Mouse (Mus musculus) layer of hippocampus, postnatal 10 days (tissue): ENCODE results near the gene Kalrn. TPM values are rescaled to one million over a fixed set of nuclear protein-coding genes. Genes with fewer than 3 reads are reported as not detected.
A peak's percentile ranks its signal among the peaks of the same experiment; 100 is the strongest.

ENCODE experiments used
- DNase-seq, 2 experiments: peaks; one replicate each; pipeline ENCODE4 v3.0.0; 2021; ENCODE audit warnings: low spot score in 2 of 2
- total RNA-seq, 2 experiments: library from RNA; stranded (reverse); gene quantifications; 2 replicates each; pipeline ENCODE4 v1.2.3; 2021

Kalrn gene
- total RNA-seq, 2 experiments from 2014 or later = 312 to 341 TPM

DNA sequence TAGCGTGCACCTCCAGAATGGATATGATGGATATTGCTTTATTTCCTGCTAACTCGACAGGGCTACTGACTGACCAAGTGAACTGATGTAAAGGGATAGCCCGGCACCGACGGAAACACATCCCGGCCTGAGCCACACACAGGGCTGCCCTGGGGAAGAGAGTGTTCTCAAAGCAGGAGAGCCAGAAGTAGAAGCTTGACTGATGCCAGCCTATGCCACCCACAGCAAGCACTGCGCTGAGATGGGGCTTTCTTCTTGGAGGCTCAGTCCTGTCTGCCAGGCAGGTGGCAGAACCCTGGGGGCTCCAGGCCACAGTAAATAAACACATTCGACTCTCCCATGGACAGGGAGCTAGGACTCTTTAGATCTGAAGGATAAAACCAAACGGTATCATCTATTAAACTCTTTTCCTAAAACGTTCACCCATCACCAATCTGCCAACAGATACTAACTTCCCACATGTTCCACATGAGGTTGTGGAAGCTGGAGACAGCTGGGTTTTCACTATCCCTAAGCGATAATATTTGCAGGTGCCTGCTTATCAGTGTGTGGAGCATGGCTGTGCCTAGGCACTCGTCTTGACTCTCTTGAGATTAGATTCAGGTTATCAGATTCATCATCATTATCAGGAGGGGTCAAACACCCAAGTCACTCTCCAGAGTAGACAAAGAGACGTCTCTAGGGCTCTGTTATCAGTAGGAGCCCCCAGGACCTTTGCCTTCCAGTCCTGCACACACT lies 526.9 kb downstream of the Kalrn start:
- no peak for DNase-seq

- no peak for DNase-seq
These were observed 528.8 kb downstream of the Kalrn start for GRCm38 (mm10) chr16:34044539-34044938.

GRCm38 (mm10) chr16:34043048-34043795 lies 530.1 kb downstream of the Kalrn start:
- DNase-seq = peak in 1 of 2 experiments; percentile 35

DNA sequence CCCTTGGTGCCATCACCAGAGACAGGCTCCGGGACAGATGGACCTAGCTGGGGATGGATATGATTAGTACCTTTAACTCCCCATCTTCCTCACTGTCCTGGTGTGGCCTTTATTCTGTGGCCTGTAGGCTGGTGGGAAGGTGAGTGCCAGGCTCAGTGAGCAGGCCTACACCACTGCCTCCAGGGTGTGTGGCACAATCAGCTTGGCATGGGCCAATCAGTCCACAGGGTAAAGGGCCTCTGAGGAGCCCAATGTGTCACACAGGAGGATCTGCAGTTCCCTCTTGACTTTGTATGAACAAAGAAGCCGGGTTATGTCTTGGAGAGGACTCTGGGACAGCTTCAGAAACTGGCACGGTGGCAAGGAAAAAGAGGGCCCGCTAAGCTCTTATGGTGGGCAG lies 530.7 kb downstream of the Kalrn start:
- no peak for DNase-seq

- no peak for DNase-seq
These were observed 533.1 kb downstream of the Kalrn start for GRCm38 (mm10) chr16:34040276-34040675.

DNA sequence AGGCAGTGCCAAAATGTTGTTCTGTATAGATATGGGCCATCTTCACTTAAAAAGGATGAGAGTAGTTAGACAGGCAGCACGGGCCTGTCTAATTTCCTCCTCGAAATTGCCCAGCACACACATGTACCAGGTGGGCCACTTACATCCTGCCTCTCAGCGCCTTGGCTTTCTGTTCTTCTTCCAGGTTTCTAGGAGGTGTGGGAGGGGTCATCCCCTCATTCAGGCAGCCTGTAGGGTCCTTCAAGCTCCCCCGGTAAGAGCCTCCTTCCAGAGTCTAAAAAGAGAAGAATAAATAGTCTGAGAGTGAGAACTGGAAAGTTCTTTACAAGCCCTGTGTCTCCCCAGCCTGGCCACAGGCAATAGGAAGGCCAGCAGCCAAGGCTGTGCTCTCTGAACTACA lies 533.6 kb downstream of the Kalrn start:
- DNase-seq = no peak

GRCm38 (mm10) chr16:34036327-34037047 lies 536.8 kb downstream of the Kalrn start:
- DNase-seq = no peak

- no peak for DNase-seq
These were observed 537.6 kb downstream of the Kalrn start for GRCm38 (mm10) chr16:34035780-34036179.

GRCm38 (mm10) chr16:34034267-34034666 lies 539.1 kb downstream of the Kalrn start:
- no peak for DNase-seq

- DNase-seq = no peak
These were observed 541.2 kb downstream of the Kalrn start for GRCm38 (mm10) chr16:34032011-34032645.

DNA sequence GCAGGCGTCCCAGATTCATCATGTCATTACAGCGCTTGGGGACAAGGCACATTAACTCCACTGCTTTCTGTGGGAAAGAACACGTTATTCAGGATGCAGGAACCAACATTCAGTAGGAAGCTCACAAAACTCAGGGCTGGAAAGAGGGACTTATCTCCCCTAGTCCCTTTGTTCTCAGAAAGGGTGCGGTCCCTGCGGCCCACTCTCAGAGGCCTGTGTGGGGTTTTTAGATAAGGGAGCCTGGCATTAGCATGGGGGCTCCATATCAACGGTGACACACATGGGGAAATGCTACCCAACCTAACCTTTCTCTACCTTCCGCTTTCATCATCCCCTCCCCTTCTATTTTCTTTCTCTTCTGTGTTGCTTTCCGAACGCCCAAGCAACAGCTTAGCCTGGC lies 541.8 kb downstream of the Kalrn start:
- DNase-seq = no peak

DNA sequence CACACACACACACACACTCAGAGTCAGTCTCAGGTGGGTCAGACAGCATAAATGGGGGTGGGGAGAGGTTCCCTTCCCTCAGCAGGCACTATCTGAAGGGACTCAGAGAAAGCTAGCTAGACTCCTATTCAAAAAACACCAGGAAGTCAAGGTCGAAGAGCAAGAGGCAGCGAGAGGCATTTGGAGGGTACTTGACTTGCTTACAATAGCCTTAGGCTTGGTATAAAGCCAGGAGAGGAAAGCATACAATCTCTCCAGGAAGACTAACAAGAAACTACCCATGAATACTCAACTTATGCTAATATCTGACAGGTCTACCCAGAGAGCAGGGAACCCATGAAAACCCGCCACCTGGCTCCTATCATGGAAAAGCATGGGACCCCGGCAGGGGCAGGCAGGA lies 543.0 kb downstream of the Kalrn start:
- no peak for DNase-seq

GRCm38 (mm10) chr16:34029790-34030189 lies 543.5 kb downstream of the Kalrn start:
- no peak for DNase-seq

- DNase-seq = no peak
These were observed 556.1 kb downstream of the Kalrn start for GRCm38 (mm10) chr16:34017241-34017640.

DNA sequence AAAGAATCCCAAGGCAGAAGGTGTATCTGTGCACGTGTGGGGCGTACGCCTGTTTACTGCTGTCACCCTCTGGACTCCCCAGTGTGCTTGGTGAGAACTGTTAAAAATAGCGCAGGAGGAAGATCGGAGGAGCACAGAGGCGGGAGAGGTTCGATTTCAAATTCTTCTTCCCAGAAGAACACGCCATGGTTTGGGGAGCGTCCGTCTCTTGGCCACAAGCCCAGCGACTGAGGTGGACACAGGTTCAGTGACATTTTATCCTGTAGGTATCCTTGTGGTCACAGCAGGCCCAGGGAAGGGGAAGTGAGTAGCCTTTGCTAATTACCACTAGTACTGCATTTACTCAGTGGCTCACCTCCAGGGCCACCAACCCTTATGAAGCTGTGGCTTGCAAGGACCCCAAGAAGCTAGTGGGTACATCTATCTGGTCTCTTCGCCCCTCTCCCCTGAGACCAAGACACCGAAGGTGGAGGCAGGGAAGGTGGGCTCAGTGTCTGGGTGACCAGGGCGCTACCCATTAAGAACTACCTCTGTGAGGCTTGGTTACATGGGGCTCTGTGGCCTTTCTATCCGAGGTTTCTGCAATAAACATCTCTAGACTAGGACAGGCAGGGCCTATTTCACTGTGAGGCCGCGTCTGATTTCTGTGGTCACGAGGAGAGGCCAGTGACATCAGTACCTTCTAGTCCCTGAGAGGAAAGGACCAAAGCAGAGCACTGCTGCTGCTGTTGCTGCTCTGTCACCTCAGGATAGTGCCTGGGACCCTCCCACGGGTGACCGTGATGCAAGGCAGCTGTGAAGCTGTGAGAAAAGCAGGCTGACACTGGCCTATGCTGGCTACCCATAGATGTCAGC lies 561.1 kb downstream of the Kalrn start:
- DNase-seq = no peak

- DNase-seq = no peak
These were observed 563.8 kb downstream of the Kalrn start for GRCm38 (mm10) chr16:34009567-34009966.

DNA sequence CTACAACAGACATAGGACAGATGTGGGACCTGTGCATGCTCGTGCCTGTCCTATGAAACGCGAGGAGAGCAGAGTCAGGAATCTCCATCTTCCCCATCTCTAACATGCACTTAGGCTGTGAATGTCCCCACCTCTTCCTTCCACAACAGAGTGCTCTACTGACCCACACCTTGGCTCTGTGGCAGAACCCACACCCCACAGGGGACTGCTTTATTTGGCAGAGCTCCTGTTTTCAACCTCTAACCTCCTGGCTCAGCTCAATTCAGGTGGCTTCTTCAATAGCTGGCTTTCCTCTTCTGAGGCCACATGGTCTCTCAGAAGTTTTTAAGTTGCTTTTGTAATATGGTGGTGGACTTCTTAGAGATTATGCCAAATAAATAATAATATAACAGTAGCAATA lies 567.3 kb downstream of the Kalrn start:
- DNase-seq = no peak

DNA sequence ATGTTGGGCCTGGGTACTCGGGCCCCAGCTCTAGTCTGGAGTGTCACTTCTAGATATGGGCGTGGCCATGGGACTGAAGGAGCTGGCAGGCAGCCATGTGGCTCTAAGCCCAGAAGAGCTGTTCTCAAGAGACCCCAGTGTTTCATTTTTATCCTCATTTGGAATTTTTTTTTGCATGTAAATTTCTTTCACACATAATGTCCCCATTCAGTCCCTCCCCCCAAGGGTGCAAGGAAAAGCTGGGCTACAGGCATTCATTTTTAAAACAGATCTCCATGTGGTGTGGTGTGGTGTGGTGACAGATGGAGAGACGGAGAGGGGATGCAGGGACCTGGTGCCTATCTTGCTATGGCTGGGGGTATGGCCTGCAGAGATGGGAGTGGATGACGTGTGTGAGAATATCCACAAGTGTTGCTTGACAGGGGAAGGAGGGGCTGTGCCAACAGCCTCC lies 569.2 kb downstream of the Kalrn start:
- DNase-seq = peak; percentile 71 to 76

DNA sequence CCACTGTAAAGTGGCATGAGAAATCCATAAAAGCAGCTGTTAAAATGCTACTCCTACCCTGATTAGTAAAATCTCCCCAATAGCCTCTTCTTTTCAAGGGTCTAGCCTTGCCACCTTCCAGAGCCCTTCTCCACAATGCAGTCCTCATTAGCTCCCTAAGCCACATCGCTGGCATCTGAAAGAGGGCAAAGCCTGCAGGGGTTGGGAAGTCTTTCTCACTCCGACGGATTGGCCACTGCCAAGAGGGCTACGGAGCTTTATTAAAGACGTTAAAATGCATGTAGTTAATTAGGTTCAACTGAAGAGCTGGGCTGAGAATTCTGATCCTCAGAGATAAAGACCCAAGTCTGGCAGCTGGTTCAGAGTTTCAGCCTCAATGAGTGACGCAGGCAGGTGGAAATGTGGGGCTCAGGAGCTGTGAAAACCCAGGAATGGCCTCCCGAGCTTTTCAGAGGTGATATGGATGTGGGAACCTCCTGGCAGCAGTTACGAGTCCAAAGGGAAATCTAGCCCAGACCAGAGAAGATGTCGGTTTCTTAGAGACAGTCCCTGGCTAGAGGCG lies 569.7 kb downstream of the Kalrn start:
- no peak for DNase-seq

- no peak for DNase-seq
These were observed 572.6 kb downstream of the Kalrn start for GRCm38 (mm10) chr16:34000715-34001114.
